Mouse (Mus musculus) fat pad, adult 2 months (tissue): ENCODE data around the gene Obox6.

Experiments used
- DNase-seq: peaks from one replicate; pipeline ENCODE4 v3.0.0-alpha.2; 2011; ENCODE audit warnings: low read depth, low spot score; ENCODE audit errors: extremely low read depth

The Obox6 gene

DNA sequence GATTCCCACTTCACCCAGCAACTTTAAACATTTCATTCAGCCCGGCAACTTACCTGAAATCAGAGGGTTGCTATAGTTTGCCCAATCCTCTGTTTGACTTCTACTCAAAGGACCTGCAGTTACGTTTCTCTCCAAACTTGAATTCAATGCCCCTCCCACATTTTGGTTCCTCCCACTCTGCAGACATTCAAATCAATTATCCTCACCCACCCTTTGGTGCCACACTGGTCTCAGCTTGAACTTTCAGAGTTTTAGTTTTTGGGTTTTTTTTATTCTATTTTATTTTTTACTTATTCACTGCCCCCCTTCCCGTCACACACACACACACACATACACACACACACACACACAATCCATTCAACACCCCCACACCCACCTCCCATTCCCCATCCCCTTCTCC is at the start of gene Obox6:
Gene Obox6 (minus strand): TSS at position 101 of the 400 bp plus-strand sequence.
- DNase-seq, result no peak

DNA sequence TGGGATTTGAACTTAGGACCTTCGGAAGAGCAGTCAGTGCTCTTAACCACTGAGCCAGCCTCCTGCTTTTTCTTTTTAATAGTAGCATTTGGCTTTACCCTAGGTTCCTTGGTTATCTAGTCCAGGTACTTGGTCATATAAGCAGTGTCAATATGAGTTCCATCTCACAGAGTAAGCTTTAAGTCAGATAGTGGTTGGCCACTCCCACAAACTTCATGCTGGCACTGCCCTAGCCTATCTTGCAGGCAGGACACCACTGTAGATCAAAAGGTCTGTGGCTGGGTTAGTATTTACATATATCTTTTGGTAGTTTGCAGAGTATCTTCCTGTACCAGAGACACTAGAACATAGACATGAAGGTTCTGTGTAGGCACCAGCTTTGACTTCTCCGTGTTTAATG is 44.6 kb upstream of the Obox6 start:
- no peak for DNase-seq

DNA sequence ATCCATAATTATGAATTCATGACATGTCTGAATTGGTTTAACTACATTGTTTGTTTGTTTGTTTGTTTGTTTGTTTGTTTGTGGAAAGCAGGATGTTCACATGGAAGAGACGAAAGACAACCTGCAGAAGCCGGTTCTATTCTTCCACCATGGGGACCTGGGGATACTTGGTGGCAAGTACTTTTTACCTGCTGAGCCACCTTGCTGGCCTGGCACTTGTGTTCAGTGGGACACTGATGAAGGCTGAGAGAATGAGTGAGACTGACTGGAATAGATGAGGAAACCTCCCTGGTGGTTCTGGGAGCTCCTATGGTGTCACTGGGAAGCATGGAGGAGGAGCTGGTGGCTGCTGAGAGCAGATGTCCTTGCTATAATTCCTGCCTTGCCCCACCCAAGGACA is 42.8 kb upstream of the Obox6 start, which contains the start of gene Crxos:
Gene Crxos (plus strand): TSS at position 301 of the 400 bp plus-strand sequence.
- no peak for DNase-seq

DNA sequence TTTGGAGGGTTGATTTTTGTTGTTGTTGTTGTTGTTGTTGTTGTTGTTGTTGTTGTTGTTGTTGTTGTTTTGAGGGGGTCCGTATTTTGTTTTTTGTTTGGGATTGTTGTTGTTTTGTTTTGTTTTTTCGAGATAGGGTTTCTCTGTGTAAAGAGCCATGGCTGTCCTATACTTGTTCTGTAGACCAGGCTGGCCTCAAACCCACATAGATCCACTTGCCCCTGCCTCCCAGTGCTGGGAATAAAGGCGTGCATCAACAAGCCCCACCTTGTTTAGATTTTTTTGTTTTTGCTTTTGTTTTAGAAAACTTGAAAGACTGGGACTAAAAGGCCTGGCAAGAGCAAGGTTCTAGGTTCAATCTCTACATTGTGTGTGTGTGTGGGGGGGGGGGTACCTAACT is 42.4 kb upstream of the Obox6 start:
- no peak for DNase-seq

DNA sequence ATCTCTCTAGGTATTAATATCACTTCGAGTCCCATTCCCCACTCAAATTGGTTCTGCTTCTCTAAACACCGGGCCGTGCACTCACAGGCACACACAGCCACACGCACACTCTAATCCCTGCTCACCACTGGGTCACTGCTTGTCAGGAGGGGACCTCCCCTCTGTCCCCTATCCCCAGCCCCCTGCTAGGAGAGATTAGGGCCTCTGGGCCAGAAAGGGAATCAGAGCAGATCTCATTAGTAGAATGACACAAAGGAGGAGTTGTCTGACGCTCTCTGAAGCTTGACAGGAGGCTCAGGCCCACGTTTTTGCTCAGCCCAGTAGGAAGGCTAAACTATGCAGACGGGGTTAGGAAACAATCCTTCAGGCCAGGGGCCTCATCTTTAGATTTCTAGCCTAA is 41.9 kb upstream of the Obox6 start:
- DNase-seq, result no peak

DNA sequence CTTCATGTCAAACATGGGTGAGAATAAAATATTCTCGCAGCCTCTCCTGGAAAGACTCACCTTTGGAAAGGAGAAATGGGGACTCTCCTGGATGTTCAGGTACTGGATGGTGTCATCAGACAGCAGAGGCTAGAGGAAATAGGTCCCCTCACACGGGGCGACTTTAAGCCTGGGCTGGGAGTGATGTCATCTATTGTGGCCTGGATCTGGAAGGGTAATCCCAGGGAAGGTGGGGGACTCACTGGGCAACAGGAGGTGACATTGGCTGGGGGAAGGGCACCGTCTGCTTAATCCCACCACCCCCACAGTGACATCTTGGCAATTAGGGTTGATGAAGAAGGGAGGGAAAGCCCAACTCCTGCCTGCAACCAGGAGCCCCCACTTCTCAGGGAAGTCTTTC is 40.3 kb upstream of the Obox6 start, which contains the start of gene Crx:
Gene Crx (minus strand): TSS at position 213 of the 400 bp plus-strand sequence.
- no peak for DNase-seq

DNA sequence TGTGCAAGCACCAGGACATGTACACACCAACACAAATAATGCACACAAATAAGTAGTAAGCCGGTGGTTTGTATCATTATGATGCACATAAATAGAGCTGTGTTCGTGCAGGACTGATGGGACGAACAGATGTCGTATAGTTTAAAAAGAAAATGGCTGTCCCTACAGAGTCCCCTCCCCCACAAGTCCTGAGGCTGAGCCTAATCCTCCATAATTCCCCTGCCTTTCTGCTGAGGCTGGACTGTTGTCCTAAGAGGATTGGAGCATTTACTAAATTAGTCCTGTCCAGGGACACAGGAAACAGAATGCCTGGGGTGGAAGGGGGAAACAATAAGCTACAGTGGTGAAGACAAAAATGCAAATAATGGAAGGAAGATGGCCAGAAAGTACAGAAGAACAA is 24.6 kb upstream of the Obox6 start:
- DNase-seq, result no peak

DNA sequence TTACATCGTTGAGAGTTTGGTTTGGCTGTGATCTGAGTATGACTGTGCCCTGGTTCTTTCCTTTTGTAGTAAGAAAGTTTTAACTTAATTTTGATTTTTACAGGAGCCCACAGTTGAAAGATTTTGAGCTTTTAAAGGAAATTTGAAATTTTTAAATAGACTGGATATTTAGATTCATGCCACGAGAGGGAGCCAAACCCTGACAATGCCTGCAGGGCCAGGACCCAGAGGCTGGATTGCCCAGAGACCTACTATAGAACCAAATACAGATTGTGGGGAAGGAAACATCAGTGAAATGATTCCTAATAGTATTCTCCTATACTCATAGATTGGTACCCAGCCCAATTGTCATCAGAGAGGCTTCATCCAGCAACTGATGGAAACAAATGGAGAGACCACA is 20.2 kb upstream of the Obox6 start:
- DNase-seq, result no peak
